Mouse (Mus musculus) heart, embryonic 11.5 days (tissue): Measurements from ENCODE around the gene Adprhl1. TPM values are rescaled to one million over a fixed set of nuclear protein-coding genes. Genes with fewer than 3 reads are reported as not detected.

Experiments used
- ATAC-seq: fragments of 200-750 bp; cut with Nextera tagmentation; replicated peaks from 2 replicates; pipeline ENCODE4 v1.8.0; 2017; ENCODE audit warnings: moderate library complexity; ENCODE audit not compliant: insufficient number of reproducible peaks, low FRiP score, low TSS enrichment
- H3K27ac ChIP-seq: fragments of 300-500 bp; sonication (generic); 2 replicates; pipeline ENCODE4 v1.5.1; 2014; ENCODE audit warnings: mild to moderate bottlenecking, low read depth, low read length
- H3K27me3 ChIP-seq: fragments of 300-500 bp; sonication (generic); 2 replicates; pipeline ENCODE4 v1.6.1; 2014; ENCODE audit warnings: mild to moderate bottlenecking, low read length, mixed read lengths; ENCODE audit not compliant: control insufficient read depth, insufficient read depth
- H3K36me3 ChIP-seq: fragments of 300-500 bp; sonication (generic); 2 replicates; pipeline ENCODE4 v1.6.1; 2014; ENCODE audit warnings: mild to moderate bottlenecking, low read length, moderate library complexity, mixed read lengths; ENCODE audit not compliant: control insufficient read depth, insufficient read depth
- H3K4me1 ChIP-seq: fragments of 300-500 bp; sonication (generic); 2 replicates; pipeline ENCODE4 v1.6.1; 2014; ENCODE audit warnings: low read length; ENCODE audit not compliant: control insufficient read depth, insufficient read depth
- H3K4me2 ChIP-seq: fragments of 300-500 bp; sonication (generic); 2 replicates; pipeline ENCODE4 v1.6.1; 2014; ENCODE audit warnings: mild to moderate bottlenecking, moderate library complexity
- H3K4me3 ChIP-seq: fragments of 300-500 bp; sonication (generic); 2 replicates; pipeline ENCODE4 v1.5.1; 2014; ENCODE audit warnings: low read depth, low read length
- H3K9ac ChIP-seq: fragments of 300-500 bp; sonication (generic); 2 replicates; pipeline ENCODE4 v1.6.1; 2014; ENCODE audit warnings: mild to moderate bottlenecking, low read depth, low read length, moderate library complexity
- H3K9me3 ChIP-seq: fragments of 300-500 bp; sonication (generic); replicated peaks from 2 replicates; pipeline ENCODE4 v1.6.1; 2016; ENCODE audit warnings: low read length; ENCODE audit not compliant: control insufficient read depth
- WGBS: fragments of 180-500 bp; shearing (Covaris S2); extraction: QIAGEN DNeasy Blood & Tissue Kit; methylation state at CpG from one replicate; pipeline ENCODE4 v1.1.7; 2014; ENCODE audit not compliant: insufficient replicate concordance; 5-methylcytosine and 5-hydroxymethylcytosine counted together
- polyA plus RNA-seq: library from polyadenylated mRNA; unstranded; fragments of >200 nt; fragmentation: Nextera tagmentation; extraction: Ambion mirVana; gene quantifications from 2 replicates; pipeline ENCODE4 v1.2.1, GENCODE M21; 2014

The Adprhl1 gene
- polyA plus RNA-seq, 1 experiment from 2014 or later = 132 TPM

GRCm38 (mm10) chr8:13283200-13283599 lies 29.2 kb upstream of the Adprhl1 start:
- 77% methylated on average over 1 of the region's 1 CpGs for WGBS
- no peak overlapping the region for H3K27ac ChIP-seq
- H3K9me3 ChIP-seq = no peaks in the 10 kb centered on the region
- no peak for ATAC-seq
- no peak overlapping the region for H3K9ac ChIP-seq
- H3K27me3 ChIP-seq = no peaks in the 10 kb centered on the region
- H3K4me2 ChIP-seq = no peak overlapping the region
- H3K4me1 ChIP-seq = peaks cover 14% of the 10 kb centered on the region
- H3K36me3 ChIP-seq = no peaks in the 10 kb centered on the region
- no peak overlapping the region for H3K4me3 ChIP-seq

GRCm38 (mm10) chr8:13276941-13277447 lies 23.0 kb upstream of the Adprhl1 start:
- Histone ChIP-seq H3K4me2 (no peak overlapping the region), H3K27ac (no peak overlapping the region), H3K4me3 (no peak overlapping the region), H3K4me1 (no peaks in the 10 kb centered on the region), H3K9me3 (no peaks in the 10 kb centered on the region), H3K36me3 (peaks cover 5% of the 10 kb centered on the region; the same call in 1 of the 2 replicates), H3K9ac (no peak overlapping the region), H3K27me3 (no peaks in the 10 kb centered on the region)
- ATAC-seq = no peak
- 80% methylated on average over 5 of the region's 5 CpGs for WGBS

- Histone ChIP-seq H3K27me3 (no peaks in the 10 kb centered on the region), H3K9me3 (no peaks in the 10 kb centered on the region), H3K36me3 (peaks cover 5% of the 10 kb centered on the region; the same call in 1 of the 2 replicates), H3K9ac (no peak overlapping the region), H3K4me3 (no peak overlapping the region), H3K4me2 (no peak overlapping the region), H3K27ac (no peak overlapping the region), H3K4me1 (no peaks in the 10 kb centered on the region)
- no peak for ATAC-seq
- 92% methylated on average over 5 of the region's 5 CpGs for WGBS
Observed at GRCm38 (mm10) chr8:13272834-13273233, 18.9 kb upstream of the Adprhl1 start.

DNA sequence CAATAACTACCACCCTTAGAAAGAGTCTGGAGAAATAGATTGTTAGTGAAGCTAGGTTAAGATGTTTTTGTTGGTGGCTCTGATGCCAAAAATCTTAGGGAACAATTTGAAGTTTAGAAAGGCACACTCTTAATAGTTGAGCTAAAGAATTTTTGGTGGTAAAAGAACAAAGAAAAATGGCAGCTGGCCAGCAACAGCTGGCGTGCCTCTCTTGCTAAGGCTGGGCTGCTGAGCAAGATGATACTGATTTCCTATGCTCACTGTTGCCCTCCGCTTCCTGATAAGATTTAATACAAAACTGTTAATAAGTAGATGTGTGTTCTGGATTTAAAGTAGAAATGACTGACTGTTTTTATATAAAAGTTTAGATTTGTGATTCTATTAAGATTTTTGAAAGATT lies 13.6 kb upstream of the Adprhl1 start:
- H3K9me3 ChIP-seq = no peaks in the 10 kb centered on the region
- no peaks in the 10 kb centered on the region for H3K4me1 ChIP-seq
- 76% methylated on average over 2 of the region's 2 CpGs for WGBS
- H3K27ac ChIP-seq = no peak overlapping the region
- no peaks in the 10 kb centered on the region; the same call in 1 of the 2 replicates for H3K36me3 ChIP-seq
- no peak overlapping the region for H3K9ac ChIP-seq
- no peak overlapping the region for H3K4me2 ChIP-seq
- no peak for ATAC-seq
- H3K27me3 ChIP-seq = no peaks in the 10 kb centered on the region
- no peak overlapping the region for H3K4me3 ChIP-seq

- Histone ChIP-seq H3K9me3 (no peaks in the 10 kb centered on the region), H3K4me1 (no peaks in the 10 kb centered on the region), H3K36me3 (peaks cover 3% of the 10 kb centered on the region), H3K27me3 (no peaks in the 10 kb centered on the region), H3K9ac (no peak overlapping the region), H3K4me2 (no peak overlapping the region), H3K4me3 (no peak overlapping the region), H3K27ac (no peak overlapping the region)
- WGBS = 76% methylated on average over 3 of the region's 3 CpGs
- ATAC-seq = no peak
Observed at GRCm38 (mm10) chr8:13263376-13263775, 9.4 kb upstream of the Adprhl1 start.

GRCm38 (mm10) chr8:13253413-13253812 lies 549 bp downstream of the Adprhl1 start:
- peak overlapping the region; percentile 96 for H3K27ac ChIP-seq

DNA sequence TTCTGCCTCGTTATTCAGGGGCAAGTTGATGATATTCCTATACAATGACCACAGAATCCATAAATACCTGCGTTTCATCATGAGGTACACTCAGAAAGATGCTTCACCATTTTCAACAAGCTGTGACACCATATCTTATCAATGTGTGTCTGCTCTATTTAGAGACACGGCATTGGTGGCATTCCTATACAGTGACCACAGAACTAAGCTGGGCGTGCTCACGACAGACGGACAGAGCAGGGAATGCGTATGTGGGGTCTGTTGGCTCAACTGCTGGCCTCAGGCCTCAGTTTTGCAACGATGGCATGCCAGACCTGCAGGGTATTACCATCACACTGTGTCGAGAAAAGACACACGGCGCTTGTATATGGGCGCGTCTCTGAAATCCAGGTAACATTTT lies 1.1 kb downstream of the Adprhl1 start:
- H3K4me1 ChIP-seq = peaks cover 11% of the 10 kb centered on the region
- 48% methylated on average over 13 of the region's 13 CpGs for WGBS
- peak overlapping the region; percentile 88 for H3K9ac ChIP-seq
- H3K4me3 ChIP-seq = peak overlapping the region; percentile 47
- peak; percentile 56; the same call in 1 of the 2 replicates for ATAC-seq
- no peaks in the 10 kb centered on the region for H3K27me3 ChIP-seq
- no peaks in the 10 kb centered on the region for H3K9me3 ChIP-seq
- peak overlapping the region; percentile 65 for H3K4me2 ChIP-seq
- H3K27ac ChIP-seq = peak overlapping the region; percentile 96
- peaks cover 13% of the 10 kb centered on the region for H3K36me3 ChIP-seq

More at GRCm38 (mm10) chr8:13253413-13253812, 549 bp downstream of the Adprhl1 start:
- H3K4me3 ChIP-seq = peak overlapping the region; percentile 47
- H3K9ac ChIP-seq = peak overlapping the region; percentile 88
- peaks cover 8% of the 10 kb centered on the region; the same call in 1 of the 2 replicates for H3K36me3 ChIP-seq
- WGBS = 58% methylated on average over 5 of the region's 5 CpGs
- peaks cover 11% of the 10 kb centered on the region for H3K4me1 ChIP-seq
- peak overlapping the region; percentile 65 for H3K4me2 ChIP-seq
- H3K27me3 ChIP-seq = no peaks in the 10 kb centered on the region
- no peak for ATAC-seq
- no peaks in the 10 kb centered on the region for H3K9me3 ChIP-seq

DNA sequence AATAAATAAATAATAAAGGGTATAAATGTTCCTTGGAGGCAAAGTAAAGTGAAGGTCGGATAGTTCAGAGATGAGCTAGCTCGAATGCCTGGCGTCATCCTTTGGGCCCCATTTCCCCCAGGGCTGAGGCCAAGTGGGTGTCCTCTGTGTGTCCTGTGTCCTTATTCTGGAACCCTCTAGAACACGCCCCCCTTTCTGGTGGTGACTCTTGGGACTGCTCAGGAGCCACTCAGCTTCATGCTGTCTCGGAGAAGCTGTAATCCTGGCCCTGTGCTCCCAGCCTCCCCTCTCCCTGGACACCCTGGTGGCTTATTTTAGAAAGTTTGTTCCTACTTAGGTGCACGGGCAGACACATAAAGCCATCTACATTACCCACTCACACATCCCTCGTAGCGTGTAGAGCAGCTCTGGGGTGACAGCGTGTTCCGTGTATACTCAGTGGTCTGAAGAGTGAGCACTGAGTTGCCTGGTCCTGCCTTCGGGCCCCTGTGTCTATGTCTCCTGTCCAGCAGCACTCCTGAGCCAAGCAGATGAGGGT lies 9.6 kb downstream of the Adprhl1 start:
- H3K27ac ChIP-seq = peak overlapping the region; percentile 84
- H3K4me3 ChIP-seq = no peak overlapping the region
- no peak for ATAC-seq
- H3K4me1 ChIP-seq = peaks cover 26% of the 10 kb centered on the region
- peaks cover 18% of the 10 kb centered on the region for H3K36me3 ChIP-seq
- no peaks in the 10 kb centered on the region for H3K27me3 ChIP-seq
- H3K9ac ChIP-seq = no peak overlapping the region
- no peak overlapping the region for H3K4me2 ChIP-seq
- no peaks in the 10 kb centered on the region for H3K9me3 ChIP-seq
- 68% methylated on average over 11 of the region's 11 CpGs for WGBS
